In the genomic region with DNA sequence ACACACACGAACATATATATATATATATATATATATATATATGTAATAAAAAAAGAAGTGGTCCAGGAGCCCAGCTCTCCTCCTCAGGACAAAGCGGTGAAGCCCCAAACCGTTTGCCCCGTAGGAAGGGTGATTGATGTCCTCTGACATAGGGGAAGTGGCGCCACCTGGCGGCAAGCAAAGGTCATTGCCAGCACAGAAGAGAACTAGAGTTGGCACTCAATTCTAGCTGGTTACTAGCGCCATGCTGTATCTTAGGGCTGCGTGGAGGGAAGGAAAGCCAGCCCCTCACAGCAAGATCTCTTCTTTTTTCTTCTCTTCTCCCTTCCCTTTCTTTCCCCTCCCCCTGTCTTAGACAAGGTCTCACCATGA, we compare ENCODE assay signal across 9 mouse cellular contexts. TPM values are rescaled to one million over a fixed set of nuclear protein-coding genes. Genes with fewer than 3 reads are reported as not detected.
DNase-seq lines count a peak whose midpoint lies in the region; ATAC-seq and TF ChIP-seq lines count a peak whose summit lies in the region.
"Had no signal": no experiment of that assay in that cellular context is flagged by ENCODE, and none has a peak within 500 bp of the region (broad histone marks: within the 10 kb centered on the region; RNA-seq: fewer than 3 reads in every experiment).

No protein-coding gene starts in this region.

- peak; percentile 45 to 57 for DNase-seq in heart, adult 18-20 months
- DNase-seq in heart, adult 8-10 months (ENCODE audit: low spot score), result no peak
- DNase-seq in right cerebral cortex, postnatal 14 days, result peak; percentile 57
- no peak for DNase-seq in right cerebral cortex, postnatal 36 days (ENCODE audit: low spot score in 2 of 2)
- DNase-seq in c-Kit-positive CD71-positive TER-119-positive erythroid progenitor cells, embryonic 14.5 days (ENCODE audit: low spot score), result peak; percentile 34
- no peak for DNase-seq in urinary bladder, postnatal 36 days (ENCODE audit: low spot score in 2 of 2)

- H3K27ac ChIP-seq in intestine, postnatal 0 days (ENCODE audit: low read depth, low read length), result no peak overlapping the region
- H3K27ac ChIP-seq in olfactory bulb, adult 2 months (ENCODE audit: insufficient read depth, low read depth, low read length), result no peak overlapping the region
- H3K27ac ChIP-seq: limb, embryonic 15.5 days had no signal

- no peak overlapping the region for H3K4me3 ChIP-seq in intestine, postnatal 0 days (ENCODE audit: low read depth, low read length)
- no peak overlapping the region for H3K4me3 ChIP-seq in olfactory bulb, adult 2 months (ENCODE audit: insufficient read depth, low read depth, low read length)
- H3K4me3 ChIP-seq: limb, embryonic 15.5 days had no signal

- TF ChIP-seq CTCF in intestine, postnatal 0 days (IDR thresholded peaks at IDR 0.05; ENCODE audit: low read depth), result peak; percentile 84
- TF ChIP-seq CTCF in olfactory bulb, adult 2 months (IDR thresholded peaks at IDR 0.05; ENCODE audit: insufficient read depth, low read depth, low read length), result peak; percentile 65; the same call in 1 of the 2 replicates

- WGBS in intestine, postnatal 0 days, result 25% methylated on average over 8 of the region's 8 CpGs
- 19% methylated on average over 8 of the region's 8 CpGs for WGBS in olfactory bulb, adult 2 months

- TF ChIP-seq POLR2A in olfactory bulb, adult 2 months (IDR thresholded peaks at IDR 0.05; ENCODE audit: insufficient read depth, low read depth, low read length), result no peak

- no peak for ATAC-seq in intestine, postnatal 0 days

- no peak overlapping the region for H3K4me2 ChIP-seq in intestine, postnatal 0 days (replicated peaks; ENCODE audit: low read depth)
- H3K4me2 ChIP-seq: limb, embryonic 15.5 days had no signal

- H3K4me1 ChIP-seq in intestine, postnatal 0 days (replicated peaks; ENCODE audit: control insufficient read depth, insufficient read depth, low read length), result no peaks in the 10 kb centered on the region
- H3K4me1 ChIP-seq in olfactory bulb, adult 2 months (ENCODE audit: control insufficient read depth, insufficient read depth, low read length), result peaks cover 5% of the 10 kb centered on the region

- H3K9ac ChIP-seq in intestine, postnatal 0 days (ENCODE audit: low read depth, low read length), result no peak overlapping the region
- H3K9ac ChIP-seq: limb, embryonic 15.5 days had no signal

- no peaks in the 10 kb centered on the region for H3K27me3 ChIP-seq in intestine, postnatal 0 days (replicated peaks; ENCODE audit: control insufficient read depth, insufficient read depth, low read length)
- H3K27me3 ChIP-seq: limb, embryonic 15.5 days had no signal

- H3K36me3 ChIP-seq in intestine, postnatal 0 days (ENCODE audit: control insufficient read depth, insufficient read depth), result no peaks in the 10 kb centered on the region
- H3K36me3 ChIP-seq: limb, embryonic 15.5 days had no signal

- H3K9me3 ChIP-seq in intestine, postnatal 0 days (ENCODE audit: control insufficient read depth), result no peaks in the 10 kb centered on the region
- H3K9me3 ChIP-seq: limb, embryonic 15.5 days had no signal

RNA-seq across cellular contexts. Expression of a gene that starts 14.1 kb away (rescaled TPM):
- 10 to 100 TPM; 36.5 to 43.7 TPM for total RNA-seq in heart, adult 18-20 months (2021)
- 10 to 100 TPM; 28.8 to 42.7 (median 39.0) TPM for total RNA-seq in heart, adult 8-10 months (2022)
- polyA plus RNA-seq in intestine, postnatal 0 days (2015; fragmentation: Nextera tagmentation; extraction: Ambion mirVana), result 2.5 and 3.2 TPM in 2 replicates
- not detected in 2 replicates for polyA plus RNA-seq in olfactory bulb, adult 2 months (2012; ENCODE audit: insufficient read depth, insufficient read length, low replicate concordance, missing spikeins)

RNA-seq across cellular contexts. Expression of a gene that starts 46.0 kb away (rescaled TPM):
- under 1 TPM in 1 of 2 experiments, not detected in 1; 0.41 TPM for total RNA-seq in heart, adult 18-20 months (2021)
- total RNA-seq in heart, adult 8-10 months (2022), result under 1 TPM in 1 of 4 experiments, not detected in 3; 0.55 TPM
- polyA plus RNA-seq in intestine, postnatal 0 days (2015; fragmentation: Nextera tagmentation; extraction: Ambion mirVana), result 23.8 and 26.9 TPM in 2 replicates
- not detected in 2 replicates for polyA plus RNA-seq in olfactory bulb, adult 2 months (2012; ENCODE audit: insufficient read depth, insufficient read length, low replicate concordance, missing spikeins)

Comparison
In these comparisons a context has a peak if more than half of its experiments do, and no peak if none do; other contexts are left out.
1. DNase-seq: peak in heart, adult 18-20 months (2 of 2), right cerebral cortex, postnatal 14 days (single experiment) and c-Kit-positive CD71-positive TER-119-positive erythroid progenitor cells, embryonic 14.5 days (single experiment); none in heart, adult 8-10 months (single experiment), right cerebral cortex, postnatal 36 days (0 of 2) and urinary bladder, postnatal 36 days (0 of 2).